Mouse (Mus musculus): ENCODE data around the gene Eif4g1. TPM values are rescaled to one million over a fixed set of nuclear protein-coding genes. Genes with fewer than 3 reads are reported as not detected.

The Eif4g1 gene
- total and polyA plus RNA-seq, 2 experiments from 2014 or later: 118 to 430 TPM

DNA sequence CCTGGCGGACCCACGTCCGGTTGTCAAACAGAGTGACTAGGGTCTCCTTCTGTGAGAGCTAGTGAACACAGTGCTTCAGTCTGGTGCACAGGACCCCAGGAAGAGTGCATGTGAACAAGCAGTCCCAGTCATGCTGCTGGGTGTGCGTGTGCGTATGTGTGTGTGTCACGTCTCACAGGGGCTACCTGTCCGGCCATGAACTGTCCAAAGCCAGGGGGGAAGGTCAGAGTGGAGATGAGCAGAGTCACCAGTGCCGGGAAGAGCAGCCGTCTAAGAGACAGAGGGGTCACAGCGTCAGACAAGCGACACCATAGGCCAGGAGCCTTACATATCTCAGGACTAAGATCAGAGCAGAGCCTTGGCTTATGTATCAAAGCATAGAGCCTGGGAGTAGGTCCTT is 42.3 kb downstream of the Eif4g1 start:
- TF ChIP-seq CTCF (IDR thresholded peaks at IDR 0.05): no peak
- DNase-seq (ENCODE audit: low spot score) (no peak), ATAC-seq (ENCODE audit: low FRiP score) (no peak)
- Histone ChIP-seq H3K36me3 (ENCODE audit: insufficient read depth, low read length) (peaks cover 33% of the 10 kb centered on the region), H3K4me3 (ENCODE audit: low read depth, low read length) (no peak overlapping the region), H3K9ac (replicated peaks; ENCODE audit: low read length, poor library complexity, severe bottlenecking) (no peak overlapping the region), H3K27ac (ENCODE audit: low read depth, low read length) (no peak overlapping the region), H3K27me3 (ENCODE audit: insufficient read depth, low read length) (no peaks in the 10 kb centered on the region), H3K4me1 (ENCODE audit: insufficient read depth, low read length) (peaks cover 12% of the 10 kb centered on the region), H3K4me2 (ENCODE audit: low read depth, low read length, poor library complexity, severe bottlenecking) (no peak overlapping the region), H3K9me3 (ENCODE audit: low read length) (no peaks in the 10 kb centered on the region)
- WGBS: 94% methylated on average over 11 of the region's 11 CpGs

DNA sequence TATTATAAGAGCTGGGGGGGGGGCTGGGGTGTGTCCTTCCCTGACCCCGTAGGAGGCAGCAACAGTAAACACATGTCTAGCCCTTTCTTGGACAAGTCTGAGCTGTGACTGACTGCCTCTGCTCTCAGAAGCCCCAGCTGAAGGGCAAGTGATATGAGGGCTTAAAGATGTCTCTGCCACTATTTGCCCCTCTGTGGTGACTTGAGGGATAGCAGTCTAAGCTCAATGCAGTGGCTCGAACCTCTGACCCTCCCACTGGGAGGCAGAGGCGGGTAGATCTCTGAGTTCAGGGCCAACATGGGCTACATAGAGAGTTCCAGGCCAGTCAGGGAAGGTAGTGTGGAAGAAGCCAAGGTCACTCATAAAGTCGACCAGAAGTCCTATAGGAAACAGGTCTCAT is 42.7 kb downstream of the Eif4g1 start:
- Histone ChIP-seq H3K9me3 (ENCODE audit: low read length) (no peaks in the 10 kb centered on the region), H3K36me3 (ENCODE audit: insufficient read depth, low read length) (peaks cover 33% of the 10 kb centered on the region), H3K9ac (replicated peaks; ENCODE audit: low read length, poor library complexity, severe bottlenecking) (no peak overlapping the region), H3K4me3 (ENCODE audit: low read depth, low read length) (no peak overlapping the region), H3K27ac (ENCODE audit: low read depth, low read length) (no peak overlapping the region), H3K4me1 (ENCODE audit: insufficient read depth, low read length) (peaks cover 12% of the 10 kb centered on the region), H3K27me3 (ENCODE audit: insufficient read depth, low read length) (no peaks in the 10 kb centered on the region), H3K4me2 (ENCODE audit: low read depth, low read length, poor library complexity, severe bottlenecking) (no peak overlapping the region)
- WGBS: 88% methylated on average over 4 of the region's 4 CpGs
- ATAC-seq (ENCODE audit: low FRiP score): no peak
- DNase-seq (ENCODE audit: low spot score): no peak
- TF ChIP-seq CTCF (IDR thresholded peaks at IDR 0.05): peak; percentile 46

DNA sequence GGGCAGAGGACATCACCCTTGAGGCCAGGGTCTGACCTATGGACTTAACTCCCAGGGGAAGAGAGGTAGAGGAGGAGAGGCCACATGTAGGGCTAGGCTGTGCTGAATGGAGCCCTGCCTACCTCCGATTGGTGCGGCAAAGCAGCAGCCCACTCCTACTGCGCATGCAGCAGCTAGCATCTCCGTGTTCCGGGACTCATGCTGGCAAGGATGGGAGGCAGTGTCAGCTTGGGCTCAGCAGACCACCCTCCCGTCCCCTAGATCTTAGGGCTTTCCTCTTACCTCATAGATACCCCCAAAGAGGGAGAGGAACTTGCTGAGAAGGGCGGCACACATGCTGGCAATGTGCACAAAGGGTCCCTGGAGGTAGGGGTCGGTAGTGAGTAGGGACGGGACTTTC is 44.1 kb downstream of the Eif4g1 start:
- peaks cover 12% of the 10 kb centered on the region for H3K4me1 ChIP-seq (ENCODE audit: insufficient read depth, low read length)
- H3K4me2 ChIP-seq (ENCODE audit: low read depth, low read length, poor library complexity, severe bottlenecking): no peak overlapping the region
- no peak for TF ChIP-seq CTCF (IDR thresholded peaks at IDR 0.05)
- no peaks in the 10 kb centered on the region for H3K27me3 ChIP-seq (ENCODE audit: insufficient read depth, low read length)
- WGBS: 78% methylated on average over 9 of the region's 9 CpGs
- ATAC-seq (ENCODE audit: low FRiP score) (no peak), DNase-seq (ENCODE audit: low spot score) (no peak)
- peaks cover 33% of the 10 kb centered on the region for H3K36me3 ChIP-seq (ENCODE audit: insufficient read depth, low read length)
- H3K9me3 ChIP-seq (ENCODE audit: low read length): no peaks in the 10 kb centered on the region
- no peak overlapping the region for H3K4me3 ChIP-seq (ENCODE audit: low read depth, low read length)
- no peak overlapping the region for H3K27ac ChIP-seq (ENCODE audit: low read depth, low read length)
- H3K9ac ChIP-seq (replicated peaks; ENCODE audit: low read length, poor library complexity, severe bottlenecking): no peak overlapping the region

- H3K27me3 ChIP-seq (ENCODE audit: insufficient read depth, low read length): no peaks in the 10 kb centered on the region
- H3K4me1 ChIP-seq (ENCODE audit: insufficient read depth, low read length): peaks cover 12% of the 10 kb centered on the region
- no peak for TF ChIP-seq CTCF (IDR thresholded peaks at IDR 0.05)
- peaks cover 29% of the 10 kb centered on the region for H3K36me3 ChIP-seq (ENCODE audit: insufficient read depth, low read length)
- H3K9ac ChIP-seq (replicated peaks; ENCODE audit: low read length, poor library complexity, severe bottlenecking): no peak overlapping the region
- no peak for ATAC-seq (ENCODE audit: low FRiP score)
- DNase-seq (ENCODE audit: low spot score): no peak
- no peak overlapping the region for H3K4me3 ChIP-seq (ENCODE audit: low read depth, low read length)
- no peak overlapping the region for H3K27ac ChIP-seq (ENCODE audit: low read depth, low read length)
- no peak overlapping the region for H3K4me2 ChIP-seq (ENCODE audit: low read depth, low read length, poor library complexity, severe bottlenecking)
- 96% methylated on average over 7 of the region's 7 CpGs for WGBS
- no peaks in the 10 kb centered on the region for H3K9me3 ChIP-seq (ENCODE audit: low read length)
These were observed 44.8 kb downstream of the Eif4g1 start for GRCm38 (mm10) chr16:20712889-20713288.

DNA sequence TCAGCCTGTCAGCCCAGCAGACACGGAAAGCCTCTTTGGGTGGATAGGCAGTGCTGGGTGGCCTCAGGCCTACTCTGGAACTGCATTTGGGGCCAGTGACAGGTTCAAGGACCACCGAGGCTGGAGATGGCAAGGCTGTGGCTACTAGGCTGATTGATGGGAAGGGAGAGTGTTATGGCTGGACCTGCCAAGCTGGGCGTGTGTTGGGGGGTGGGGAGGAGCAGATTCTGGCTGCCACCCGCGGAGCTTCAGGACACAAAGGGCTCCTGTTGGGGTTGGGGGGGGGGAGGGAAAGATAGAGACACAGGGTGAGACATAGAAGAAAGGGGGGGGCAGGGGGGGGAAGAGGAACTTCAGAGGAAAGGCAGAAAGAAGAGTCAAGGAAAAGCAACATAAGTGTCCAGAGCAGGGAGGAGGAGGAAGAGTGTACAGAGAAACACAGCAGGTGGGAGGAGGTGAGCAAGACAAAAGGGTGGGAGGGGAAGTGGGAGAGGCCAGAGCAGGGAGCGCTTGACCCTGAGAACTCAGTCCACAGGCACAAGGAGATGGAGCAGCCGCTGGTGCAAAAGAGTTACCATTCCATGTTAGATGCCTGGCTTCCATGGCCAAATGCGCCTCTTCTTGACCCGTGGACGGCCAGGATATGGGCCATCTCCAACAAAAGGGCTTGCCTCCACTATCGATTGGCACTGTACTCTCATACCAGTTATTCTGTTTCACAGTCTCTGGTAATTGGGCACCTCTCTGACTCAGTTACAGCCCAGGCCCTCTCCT is 46.4 kb downstream of the Eif4g1 start:
- ATAC-seq (ENCODE audit: low FRiP score) (no peak), DNase-seq (ENCODE audit: low spot score) (no peak)
- H3K9ac ChIP-seq (replicated peaks; ENCODE audit: low read length, poor library complexity, severe bottlenecking): 0 out of 2 replicates have a peak overlapping the region, but pooled peaks have one; percentile 33
- no peak for TF ChIP-seq CTCF (IDR thresholded peaks at IDR 0.05)
- peak overlapping the region; percentile 56 for H3K4me3 ChIP-seq (ENCODE audit: low read depth, low read length)
- peaks cover 12% of the 10 kb centered on the region for H3K4me1 ChIP-seq (ENCODE audit: insufficient read depth, low read length)
- peak overlapping the region; percentile 94 for H3K4me2 ChIP-seq (ENCODE audit: low read depth, low read length, poor library complexity, severe bottlenecking)
- 32% methylated on average over 11 of the region's 11 CpGs for WGBS
- no peaks in the 10 kb centered on the region for H3K9me3 ChIP-seq (ENCODE audit: low read length)
- no peaks in the 10 kb centered on the region for H3K27me3 ChIP-seq (ENCODE audit: insufficient read depth, low read length)
- H3K36me3 ChIP-seq (ENCODE audit: insufficient read depth, low read length): peaks cover 20% of the 10 kb centered on the region
- H3K27ac ChIP-seq (ENCODE audit: low read depth, low read length): no peak overlapping the region

DNA sequence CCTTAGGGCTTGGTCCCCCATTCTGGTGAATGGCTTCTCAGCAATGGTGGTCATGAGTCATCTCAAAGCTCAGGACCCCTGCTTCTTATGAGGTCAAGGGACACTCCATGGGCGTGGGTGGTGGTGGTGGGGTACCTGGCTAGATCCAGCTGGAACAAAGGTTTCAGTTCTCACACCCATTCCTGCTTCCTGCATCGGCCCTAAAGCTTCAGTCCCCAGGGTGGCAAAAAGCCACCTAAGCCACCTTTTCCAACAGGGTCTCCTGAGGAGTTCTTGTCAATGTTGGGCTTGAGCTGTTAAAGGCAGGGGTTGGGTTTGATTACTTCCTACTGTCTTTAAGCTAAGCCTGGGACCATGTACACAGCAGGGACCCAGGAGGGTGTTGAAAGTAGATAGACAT is 47.0 kb downstream of the Eif4g1 start:
- WGBS: 51% methylated on average over 2 of the region's 2 CpGs
- peaks cover 18% of the 10 kb centered on the region for H3K36me3 ChIP-seq (ENCODE audit: insufficient read depth, low read length)
- no peak overlapping the region for H3K27ac ChIP-seq (ENCODE audit: low read depth, low read length)
- TF ChIP-seq CTCF (IDR thresholded peaks at IDR 0.05): no peak
- H3K9ac ChIP-seq (replicated peaks; ENCODE audit: low read length, poor library complexity, severe bottlenecking): peak overlapping the region; percentile 86
- H3K4me1 ChIP-seq (ENCODE audit: insufficient read depth, low read length): peaks cover 12% of the 10 kb centered on the region
- peak overlapping the region; percentile 56 for H3K4me3 ChIP-seq (ENCODE audit: low read depth, low read length)
- no peaks in the 10 kb centered on the region for H3K9me3 ChIP-seq (ENCODE audit: low read length)
- peak overlapping the region; percentile 94 for H3K4me2 ChIP-seq (ENCODE audit: low read depth, low read length, poor library complexity, severe bottlenecking)
- DNase-seq (ENCODE audit: low spot score) (no peak), ATAC-seq (ENCODE audit: low FRiP score) (no peak)
- no peaks in the 10 kb centered on the region for H3K27me3 ChIP-seq (ENCODE audit: insufficient read depth, low read length)

Measured in midbrain, postnatal 0 days (tissue).